Mouse (Mus musculus) hindbrain, embryonic 12.5 days (tissue): ENCODE data around the gene Poc1a. TPM values are rescaled to one million over a fixed set of nuclear protein-coding genes. Genes with fewer than 3 reads are reported as not detected.

Source experiments
- ATAC-seq: fragments of 200-750 bp; cut with Nextera tagmentation; 2 replicates; pipeline ENCODE4 v1.8.0; 2017; ENCODE audit warnings: moderate TSS enrichment; ENCODE audit not compliant: low FRiP score
- H3K27ac ChIP-seq: fragments of 300-500 bp; sonication (generic); 2 replicates; pipeline ENCODE4 v1.5.1; 2016; ENCODE audit warnings: mild to moderate bottlenecking
- H3K27me3 ChIP-seq: fragments of 300-500 bp; sonication (generic); 2 replicates; pipeline ENCODE4 v1.6.1; 2016; ENCODE audit warnings: mild to moderate bottlenecking
- H3K36me3 ChIP-seq: fragments of 300-500 bp; sonication (generic); 2 replicates; pipeline ENCODE4 v1.6.1; 2016; ENCODE audit warnings: mild to moderate bottlenecking
- H3K4me1 ChIP-seq: fragments of 300-500 bp; sonication (generic); 2 replicates; pipeline ENCODE4 v1.6.1; 2016
- H3K4me2 ChIP-seq: fragments of 300-500 bp; sonication (generic); replicated peaks from 2 replicates; pipeline ENCODE4 v1.6.1; 2016; ENCODE audit warnings: mild to moderate bottlenecking
- H3K4me3 ChIP-seq: fragments of 300-500 bp; sonication (generic); 2 replicates; pipeline ENCODE4 v1.5.1; 2016; ENCODE audit warnings: mild to moderate bottlenecking
- H3K9ac ChIP-seq: fragments of 300-500 bp; sonication (generic); 2 replicates; pipeline ENCODE4 v1.6.1; 2016; ENCODE audit warnings: mild to moderate bottlenecking, moderate library complexity
- H3K9me3 ChIP-seq: fragments of 300-500 bp; sonication (generic); replicated peaks from 2 replicates; pipeline ENCODE4 v1.6.1; 2016; ENCODE audit warnings: mild to moderate bottlenecking
- WGBS: fragments of 180-500 bp; shearing (Covaris S2); methylation state at CpG from one replicate; pipeline ENCODE4 v1.1.7; 2016; 5-methylcytosine and 5-hydroxymethylcytosine counted together
- polyA plus RNA-seq: library from polyadenylated mRNA; unstranded; fragments of >200 nt; fragmentation: Nextera tagmentation; extraction: Ambion mirVana; gene quantifications from 2 replicates; pipeline ENCODE4 v1.2.1, GENCODE M21; 2016

The Poc1a gene
- polyA plus RNA-seq, 1 experiment from 2014 or later: 16.4 TPM

- H3K27ac ChIP-seq: no peak overlapping the region
- no peaks in the 10 kb centered on the region for H3K9me3 ChIP-seq
- no peak for ATAC-seq
- H3K27me3 ChIP-seq: no peaks in the 10 kb centered on the region
- no peak overlapping the region for H3K9ac ChIP-seq
- H3K4me3 ChIP-seq: no peak overlapping the region
- H3K4me1 ChIP-seq: peaks cover 15% of the 10 kb centered on the region
- H3K36me3 ChIP-seq: peaks cover 52% of the 10 kb centered on the region
- WGBS: 74% methylated on average over 19 of the region's 19 CpGs
- H3K4me2 ChIP-seq: no peak overlapping the region
Observed at GRCm38 (mm10) chr9:106242813-106243488, 37.9 kb upstream of the Poc1a start.

GRCm38 (mm10) chr9:106249550-106249949, 31.3 kb upstream of the Poc1a start:
- no peak overlapping the region for H3K4me2 ChIP-seq
- H3K4me1 ChIP-seq: peaks cover 32% of the 10 kb centered on the region
- no peak for ATAC-seq
- no peaks in the 10 kb centered on the region for H3K27me3 ChIP-seq
- H3K36me3 ChIP-seq: no peaks in the 10 kb centered on the region; the same call in 1 of the 2 replicates
- no peak overlapping the region for H3K4me3 ChIP-seq
- 91% methylated on average over 11 of the region's 11 CpGs for WGBS
- no peak overlapping the region for H3K9ac ChIP-seq
- H3K9me3 ChIP-seq: no peaks in the 10 kb centered on the region
- no peak overlapping the region for H3K27ac ChIP-seq

- no peaks in the 10 kb centered on the region for H3K9me3 ChIP-seq
- H3K27ac ChIP-seq: no peak overlapping the region
- no peaks in the 10 kb centered on the region for H3K27me3 ChIP-seq
- H3K36me3 ChIP-seq: no peaks in the 10 kb centered on the region; the same call in 1 of the 2 replicates
- peaks cover 32% of the 10 kb centered on the region for H3K4me1 ChIP-seq
- H3K9ac ChIP-seq: no peak overlapping the region
- no peak for ATAC-seq
- H3K4me3 ChIP-seq: no peak overlapping the region
- 51% methylated on average over 4 of the region's 4 CpGs for WGBS
- H3K4me2 ChIP-seq: no peak overlapping the region
Observed at GRCm38 (mm10) chr9:106250245-106250644, 30.6 kb upstream of the Poc1a start.

- H3K9ac ChIP-seq: no peak overlapping the region
- ATAC-seq: no peak
- H3K9me3 ChIP-seq: no peaks in the 10 kb centered on the region
- no peaks in the 10 kb centered on the region for H3K36me3 ChIP-seq
- WGBS: 72% methylated on average over 8 of the region's 8 CpGs
- no peak overlapping the region for H3K4me3 ChIP-seq
- H3K27me3 ChIP-seq: no peaks in the 10 kb centered on the region
- no peak overlapping the region for H3K4me2 ChIP-seq
- H3K4me1 ChIP-seq: peaks cover 31% of the 10 kb centered on the region
- no peak overlapping the region for H3K27ac ChIP-seq
Observed at GRCm38 (mm10) chr9:106251066-106251465, 29.8 kb upstream of the Poc1a start.

- Histone ChIP-seq H3K27ac (no peak overlapping the region), H3K4me3 (no peak overlapping the region), H3K27me3 (no peaks in the 10 kb centered on the region), H3K9me3 (no peaks in the 10 kb centered on the region), H3K9ac (no peak overlapping the region), H3K4me1 (peaks cover 8% of the 10 kb centered on the region; the same call in 1 of the 2 replicates), H3K4me2 (no peak overlapping the region), H3K36me3 (no peaks in the 10 kb centered on the region)
- ATAC-seq: no peak
- WGBS: 79% methylated on average over 2 of the region's 2 CpGs
Observed at GRCm38 (mm10) chr9:106254001-106254400, 26.9 kb upstream of the Poc1a start.

GRCm38 (mm10) chr9:106258412-106258811, 22.4 kb upstream of the Poc1a start:
- H3K27ac ChIP-seq: no peak overlapping the region
- no peaks in the 10 kb centered on the region for H3K9me3 ChIP-seq
- no peak overlapping the region for H3K9ac ChIP-seq
- H3K4me1 ChIP-seq: no peaks in the 10 kb centered on the region
- H3K4me3 ChIP-seq: no peak overlapping the region
- H3K4me2 ChIP-seq: no peak overlapping the region
- no peak for ATAC-seq
- H3K27me3 ChIP-seq: no peaks in the 10 kb centered on the region
- WGBS: 90% methylated on average over 4 of the region's 4 CpGs
- no peaks in the 10 kb centered on the region for H3K36me3 ChIP-seq

- H3K27me3 ChIP-seq: no peaks in the 10 kb centered on the region
- no peaks in the 10 kb centered on the region for H3K36me3 ChIP-seq
- no peak overlapping the region for H3K27ac ChIP-seq
- WGBS: 78% methylated on average over 5 of the region's 5 CpGs
- no peak overlapping the region for H3K4me3 ChIP-seq
- no peaks in the 10 kb centered on the region for H3K4me1 ChIP-seq
- H3K9ac ChIP-seq: no peak overlapping the region
- H3K9me3 ChIP-seq: no peaks in the 10 kb centered on the region
- H3K4me2 ChIP-seq: no peak overlapping the region
- no peak for ATAC-seq
Observed at GRCm38 (mm10) chr9:106258990-106259389, 21.9 kb upstream of the Poc1a start.

GRCm38 (mm10) chr9:106261058-106261457, 19.8 kb upstream of the Poc1a start:
- no peak for ATAC-seq
- H3K9ac ChIP-seq: no peak overlapping the region
- no peak overlapping the region for H3K4me2 ChIP-seq
- no peaks in the 10 kb centered on the region for H3K27me3 ChIP-seq
- no peaks in the 10 kb centered on the region for H3K9me3 ChIP-seq
- H3K36me3 ChIP-seq: no peaks in the 10 kb centered on the region
- 82% methylated on average over 6 of the region's 6 CpGs for WGBS
- H3K4me1 ChIP-seq: no peaks in the 10 kb centered on the region
- H3K4me3 ChIP-seq: no peak overlapping the region
- no peak overlapping the region for H3K27ac ChIP-seq

- no peak overlapping the region for H3K4me2 ChIP-seq
- no peak overlapping the region for H3K4me3 ChIP-seq
- no peaks in the 10 kb centered on the region for H3K36me3 ChIP-seq
- H3K9me3 ChIP-seq: no peaks in the 10 kb centered on the region
- ATAC-seq: no peak
- H3K27ac ChIP-seq: no peak overlapping the region
- no peaks in the 10 kb centered on the region for H3K27me3 ChIP-seq
- 83% methylated on average over 3 of the region's 3 CpGs for WGBS
- H3K9ac ChIP-seq: no peak overlapping the region
- H3K4me1 ChIP-seq: no peaks in the 10 kb centered on the region
Observed at GRCm38 (mm10) chr9:106261491-106261890, 19.4 kb upstream of the Poc1a start.

- H3K9ac ChIP-seq: no peak overlapping the region
- no peaks in the 10 kb centered on the region for H3K27me3 ChIP-seq
- no peaks in the 10 kb centered on the region for H3K9me3 ChIP-seq
- no peak for ATAC-seq
- no peak overlapping the region for H3K4me2 ChIP-seq
- WGBS: 92% methylated on average over 3 of the region's 3 CpGs
- H3K27ac ChIP-seq: no peak overlapping the region
- H3K36me3 ChIP-seq: no peaks in the 10 kb centered on the region
- H3K4me3 ChIP-seq: no peak overlapping the region
- no peaks in the 10 kb centered on the region for H3K4me1 ChIP-seq
Observed at GRCm38 (mm10) chr9:106262075-106262474, 18.8 kb upstream of the Poc1a start.

GRCm38 (mm10) chr9:106263381-106263924, 17.4 kb upstream of the Poc1a start:
- Histone ChIP-seq H3K27me3 (no peaks in the 10 kb centered on the region), H3K36me3 (no peaks in the 10 kb centered on the region), H3K4me2 (no peak overlapping the region), H3K4me1 (peaks cover 8% of the 10 kb centered on the region), H3K4me3 (no peak overlapping the region), H3K9me3 (no peaks in the 10 kb centered on the region), H3K9ac (no peak overlapping the region), H3K27ac (no peak overlapping the region)
- ATAC-seq: no peak
- WGBS: 83% methylated on average over 9 of the region's 9 CpGs

GRCm38 (mm10) chr9:106265358-106266075, 15.3 kb upstream of the Poc1a start:
- WGBS: 89% methylated on average over 12 of the region's 12 CpGs
- no peaks in the 10 kb centered on the region for H3K9me3 ChIP-seq
- H3K4me3 ChIP-seq: no peak overlapping the region
- no peak overlapping the region for H3K9ac ChIP-seq
- H3K27ac ChIP-seq: no peak overlapping the region
- no peaks in the 10 kb centered on the region for H3K27me3 ChIP-seq
- ATAC-seq: no peak
- H3K36me3 ChIP-seq: no peaks in the 10 kb centered on the region
- H3K4me2 ChIP-seq: no peak overlapping the region
- H3K4me1 ChIP-seq: peaks cover 26% of the 10 kb centered on the region
